Mouse (Mus musculus): ENCODE measurements around the gene Opcml.

The Opcml gene

DNA sequence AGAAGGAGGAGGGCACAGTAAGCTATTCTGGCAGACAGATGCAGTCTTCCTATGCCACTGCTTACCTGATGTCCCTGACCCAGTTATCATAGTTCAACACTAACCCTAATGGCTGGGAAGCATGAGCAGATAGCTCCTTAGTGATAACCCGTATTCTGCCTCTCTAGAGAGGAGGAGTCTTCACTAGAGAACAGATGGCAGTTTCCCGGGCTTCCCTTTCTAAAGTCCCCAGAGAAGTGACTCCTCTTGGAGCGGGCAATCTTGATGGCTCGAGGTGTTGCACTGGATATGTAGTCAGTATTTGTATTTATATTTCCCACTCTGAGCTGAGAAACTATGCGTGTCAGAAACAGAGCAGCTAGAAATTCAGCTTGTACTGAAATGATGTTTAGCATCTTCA, 1031.9 kb downstream of the Opcml start:
- DNase-seq, result peak; percentile 36

DNA sequence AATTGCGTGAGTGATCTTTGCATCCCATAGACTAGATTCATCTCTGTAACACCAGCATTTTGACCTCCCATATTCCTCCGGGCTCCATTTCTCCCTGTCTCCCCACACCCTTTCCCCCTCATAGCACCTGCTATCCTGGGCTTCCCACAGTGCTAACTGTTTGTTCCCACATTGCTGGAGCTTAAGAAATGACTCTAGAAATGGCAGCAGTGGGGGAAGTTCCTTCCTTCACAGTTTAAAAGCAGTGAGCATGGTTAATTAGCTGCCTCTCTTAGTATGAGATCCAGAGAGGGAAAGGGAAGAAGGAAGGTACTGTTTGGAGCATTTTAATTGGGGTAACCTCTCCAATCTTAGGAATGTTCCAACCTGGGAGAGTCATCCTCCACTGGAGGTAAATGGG, 1035.2 kb downstream of the Opcml start:
- DNase-seq, result no peak

DNA sequence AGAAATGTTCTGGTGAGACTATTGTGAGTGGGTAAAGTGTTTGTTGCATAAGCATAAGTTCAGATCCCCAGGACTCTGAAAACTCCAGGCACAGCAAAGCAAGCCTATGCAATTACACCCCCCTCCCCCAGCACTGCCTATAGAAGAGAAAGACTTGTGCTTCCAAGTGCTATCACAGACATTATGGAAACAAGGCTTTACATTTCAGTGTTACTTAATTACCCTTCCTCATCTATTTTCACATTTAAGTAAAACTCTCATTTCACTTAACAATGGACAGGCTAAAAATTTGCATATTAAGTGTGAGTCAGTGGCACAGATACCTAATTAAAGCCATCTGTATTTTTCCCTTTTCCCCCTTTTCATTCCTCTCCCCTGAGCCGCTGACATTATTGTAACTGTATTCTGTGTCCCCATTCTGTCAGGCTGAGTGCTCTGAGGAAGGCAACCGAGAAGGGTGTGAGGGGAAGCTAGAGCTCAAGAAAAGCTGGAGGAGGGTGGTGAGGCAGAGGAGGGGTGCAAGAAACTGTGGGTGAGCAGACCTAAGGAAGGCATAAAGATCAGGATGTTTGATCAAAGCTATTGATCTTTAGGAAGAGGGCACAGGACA, 1055.5 kb downstream of the Opcml start:
- no peak for DNase-seq

DNA sequence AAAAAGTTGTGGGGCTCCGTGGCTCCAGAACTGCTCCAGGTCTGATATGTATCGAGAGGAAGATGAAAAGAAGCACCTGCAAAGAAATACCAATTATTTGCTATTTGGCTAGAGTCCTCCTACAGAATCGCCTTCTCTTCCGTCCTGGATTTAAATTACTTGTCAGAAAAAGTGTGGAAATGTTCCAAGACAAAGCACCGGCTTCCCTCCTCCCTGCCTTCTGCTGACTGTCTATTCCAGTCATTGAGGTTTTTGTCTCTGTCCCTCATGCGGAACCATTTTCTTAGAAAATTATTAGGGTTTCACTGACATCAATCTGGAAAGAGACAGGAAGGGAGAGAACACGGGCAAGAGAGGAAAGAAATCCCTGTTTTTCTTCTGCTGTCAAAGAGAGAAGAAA, 1065.3 kb downstream of the Opcml start:
- DNase-seq, result peak; percentile 38

DNA sequence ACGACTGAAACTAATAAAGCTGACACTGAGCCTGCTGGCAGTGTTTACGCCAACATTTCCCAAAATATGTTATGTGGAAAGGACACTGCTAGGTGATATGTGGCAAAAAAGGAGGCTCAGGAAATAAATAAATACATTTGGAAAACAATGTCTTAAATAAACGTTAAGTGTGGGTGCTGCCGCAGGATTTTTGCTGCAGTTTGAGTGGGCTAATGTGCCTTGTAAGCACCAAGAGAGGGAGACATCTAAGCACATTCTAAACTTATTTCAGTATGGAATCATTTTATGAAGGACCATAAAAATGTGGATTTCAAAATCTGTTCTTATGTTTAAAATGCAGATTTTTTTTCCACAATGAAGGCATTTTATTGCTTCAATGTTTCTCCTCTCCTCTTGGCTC, 1071.4 kb downstream of the Opcml start:
- no peak for DNase-seq

DNA sequence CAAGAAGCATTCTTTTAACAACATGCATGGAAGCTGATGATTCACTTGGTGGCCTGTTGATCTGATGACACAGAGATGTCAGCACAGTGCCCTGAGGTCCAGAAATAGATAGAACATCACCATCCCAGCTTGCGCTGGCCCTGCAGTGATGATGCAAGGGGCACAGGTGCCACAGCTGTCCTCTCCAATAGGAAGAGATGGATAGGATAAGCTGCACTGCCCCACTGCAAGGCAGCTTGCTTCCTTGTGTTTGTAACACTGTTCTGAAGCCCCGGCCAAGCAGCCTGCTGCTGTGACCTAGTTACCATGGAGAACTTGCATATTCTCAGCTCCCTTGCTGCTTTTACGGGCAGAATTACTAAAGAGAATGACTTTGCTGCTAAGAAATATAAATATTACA, 1076.7 kb downstream of the Opcml start:
- peak; percentile 66 for DNase-seq

DNA sequence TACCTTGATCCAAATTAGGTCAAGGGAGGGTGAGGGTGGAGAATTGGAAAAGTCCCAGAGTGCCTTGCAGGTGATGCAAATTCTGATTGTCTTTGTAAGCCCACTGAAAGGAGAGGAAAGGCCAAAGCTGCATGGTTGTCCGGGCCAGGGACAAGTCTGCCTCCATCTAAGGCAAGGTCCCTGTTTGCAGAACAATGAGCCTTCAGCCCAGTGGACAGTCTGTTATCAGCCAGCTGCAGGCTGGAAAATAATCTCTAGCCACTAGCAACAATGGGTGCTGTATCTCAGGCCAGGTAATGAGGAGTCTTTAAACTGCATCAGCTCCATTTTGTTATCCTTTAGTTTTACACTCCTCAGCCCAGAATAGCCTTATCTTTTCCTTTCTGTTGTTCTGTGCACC, 1079.9 kb downstream of the Opcml start:
- DNase-seq, result no peak

DNA sequence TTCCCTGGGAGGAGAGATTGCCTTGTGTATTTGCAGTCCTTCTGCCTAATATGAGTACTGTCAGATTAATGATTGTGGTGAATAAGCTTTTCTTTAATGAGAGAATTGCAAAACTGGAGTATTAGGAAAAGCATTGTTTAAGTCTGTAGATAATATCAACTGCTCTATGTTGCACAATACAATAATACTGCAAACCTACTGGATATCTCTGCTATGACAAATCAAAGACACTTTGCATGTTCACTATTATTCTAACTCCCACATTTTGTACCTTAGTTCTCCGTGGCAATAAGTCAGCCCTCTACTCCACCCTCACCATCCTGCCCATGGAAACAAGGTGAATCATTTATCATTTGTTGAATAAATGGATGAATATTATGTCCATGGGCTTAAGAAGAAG, 1092.0 kb downstream of the Opcml start:
- no peak for DNase-seq

DNA sequence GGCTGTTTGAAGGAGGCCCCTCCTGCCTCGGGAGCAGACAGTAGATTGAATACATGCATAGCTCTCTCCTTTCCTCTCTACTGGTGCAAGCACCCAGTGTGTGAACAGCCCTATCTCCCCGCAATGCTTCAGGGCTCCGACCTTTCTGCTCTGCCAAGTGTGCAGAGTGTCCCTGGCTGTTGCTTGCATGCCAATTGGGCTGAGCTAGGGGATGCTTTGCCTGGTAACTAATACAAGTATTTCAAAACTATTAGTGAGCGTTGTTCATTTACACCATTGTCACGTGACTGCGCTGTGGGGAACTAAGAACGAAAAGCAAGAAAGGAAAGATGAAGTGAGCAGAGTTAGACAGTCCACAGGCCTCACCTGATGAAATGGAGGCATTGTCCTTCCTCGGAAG, 1101.0 kb downstream of the Opcml start:
- no peak for DNase-seq

DNA sequence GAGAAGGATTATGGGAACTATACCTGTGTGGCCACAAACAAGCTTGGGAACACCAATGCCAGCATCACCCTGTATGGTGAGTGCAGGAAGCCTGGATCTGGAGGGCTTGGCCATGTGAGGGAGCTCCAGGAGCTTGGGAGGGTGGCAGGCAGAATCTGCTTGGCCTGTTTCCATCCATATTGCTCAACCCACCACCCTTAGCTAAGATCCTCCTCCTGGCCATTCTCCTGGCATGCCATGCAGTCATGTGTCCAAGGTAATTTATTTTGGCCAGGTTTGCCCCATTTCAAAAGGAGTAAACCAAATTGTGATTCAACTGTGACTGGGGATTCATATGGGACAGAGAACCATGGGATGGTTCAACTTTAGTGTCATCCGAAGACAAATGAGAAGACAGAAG, 1112.7 kb downstream of the Opcml start:
- no peak for DNase-seq

DNA sequence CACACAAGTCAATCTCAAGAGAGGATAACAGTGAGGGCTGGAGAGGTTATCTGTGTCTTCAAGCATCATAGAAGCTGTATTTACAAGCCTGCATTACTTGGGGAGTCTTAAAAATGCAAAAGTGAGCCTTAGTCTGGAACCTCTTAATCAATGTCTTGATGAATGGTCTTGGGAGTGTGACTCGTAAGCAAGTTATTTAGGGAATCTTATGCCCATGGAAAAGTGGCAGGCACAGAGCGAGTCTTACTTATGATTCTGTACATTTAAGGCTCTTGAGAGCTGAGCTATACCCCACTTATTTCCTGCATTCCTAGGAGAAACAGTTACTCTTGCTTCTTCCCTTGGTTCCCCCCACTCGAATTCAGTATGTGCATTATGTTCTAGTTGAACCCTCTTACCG, 1119.2 kb downstream of the Opcml start:
- no peak for DNase-seq

DNA sequence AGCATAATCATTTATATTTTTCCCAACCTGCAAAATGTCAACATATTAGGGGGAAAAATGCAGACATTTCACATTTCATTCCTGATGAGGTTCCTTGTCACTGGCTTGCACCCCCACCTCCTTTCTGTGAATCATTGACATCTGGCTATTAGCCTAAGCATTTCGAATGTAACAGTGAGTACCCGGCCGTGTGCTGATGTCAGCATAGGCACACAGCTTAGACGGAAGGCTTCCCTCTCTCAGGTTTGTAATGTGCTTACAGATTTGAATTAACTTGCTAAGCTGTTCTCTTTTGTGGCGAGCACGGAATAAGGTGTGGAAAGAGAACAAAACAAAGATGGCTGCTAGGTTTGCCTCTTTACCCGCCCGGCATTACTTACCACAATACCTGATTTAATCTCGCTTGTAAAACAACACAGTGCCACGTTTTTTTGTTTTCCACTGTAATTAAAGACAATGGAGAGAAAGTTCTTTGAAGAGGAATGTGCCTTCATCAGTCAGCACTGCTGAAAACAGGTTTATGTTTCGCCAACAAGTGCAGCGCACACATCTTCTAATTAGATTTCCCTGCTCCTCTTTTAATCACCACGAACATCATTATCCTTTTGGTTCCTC, 1121.1 kb downstream of the Opcml start:
- no peak for DNase-seq

DNA sequence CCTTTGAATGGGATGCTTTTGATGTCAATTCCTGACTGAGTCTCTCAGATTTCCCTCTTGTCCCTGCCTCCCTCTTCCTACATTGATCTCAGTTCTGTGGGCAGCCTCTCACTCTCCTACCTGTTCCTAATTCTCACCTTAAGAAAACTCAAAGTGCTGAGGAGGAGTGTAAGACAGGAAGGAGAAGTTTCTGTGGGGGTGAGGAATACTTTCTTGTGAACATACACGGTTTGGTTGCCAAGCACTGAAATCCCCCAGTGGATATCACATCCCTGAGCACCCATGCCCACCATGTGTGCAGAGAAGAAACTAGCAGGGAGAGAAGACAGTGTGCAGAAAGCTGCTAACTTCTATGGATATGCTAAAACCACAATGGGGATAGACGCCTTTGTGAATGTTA, 1141.5 kb downstream of the Opcml start:
- DNase-seq, result no peak

DNA sequence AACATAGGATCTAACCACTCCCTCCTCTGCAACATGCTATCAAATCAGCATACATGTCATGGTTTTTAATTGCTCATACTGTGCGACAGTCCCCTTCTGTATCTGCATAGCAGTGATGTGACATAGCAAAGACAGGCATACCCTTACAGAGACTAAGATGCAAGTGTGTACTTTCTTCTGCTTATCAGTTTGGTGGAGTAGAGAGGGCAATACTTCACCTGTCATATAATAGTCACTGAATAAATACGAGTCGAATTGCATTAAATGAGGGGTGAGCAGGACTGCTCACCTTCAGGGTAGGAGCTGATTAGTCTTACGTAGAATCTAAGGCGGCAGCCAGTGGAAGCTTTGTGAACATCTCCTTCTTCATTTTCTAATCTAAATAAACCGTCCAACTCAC, 1146.6 kb downstream of the Opcml start:
- no peak for DNase-seq

DNA sequence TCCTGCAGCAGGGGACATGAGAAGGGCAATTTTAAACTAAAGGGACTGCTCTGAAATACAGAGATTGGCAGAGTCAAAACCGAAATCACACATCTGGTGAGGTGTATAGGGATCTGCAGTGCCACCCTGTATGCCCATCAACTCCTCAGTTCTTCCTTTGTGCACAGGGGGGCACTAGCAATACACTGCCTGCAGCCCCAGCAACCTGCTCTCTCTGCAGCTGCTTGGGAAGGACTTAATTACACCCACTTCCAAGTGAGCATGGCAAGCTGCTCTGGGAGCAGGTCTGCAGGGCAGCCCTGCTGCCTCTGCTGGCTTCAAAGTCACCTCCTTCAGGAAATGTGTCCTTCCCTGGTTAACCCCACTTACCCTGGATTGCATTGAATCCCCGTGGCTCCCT, 1147.4 kb downstream of the Opcml start:
- DNase-seq, result peak; percentile 10

DNA sequence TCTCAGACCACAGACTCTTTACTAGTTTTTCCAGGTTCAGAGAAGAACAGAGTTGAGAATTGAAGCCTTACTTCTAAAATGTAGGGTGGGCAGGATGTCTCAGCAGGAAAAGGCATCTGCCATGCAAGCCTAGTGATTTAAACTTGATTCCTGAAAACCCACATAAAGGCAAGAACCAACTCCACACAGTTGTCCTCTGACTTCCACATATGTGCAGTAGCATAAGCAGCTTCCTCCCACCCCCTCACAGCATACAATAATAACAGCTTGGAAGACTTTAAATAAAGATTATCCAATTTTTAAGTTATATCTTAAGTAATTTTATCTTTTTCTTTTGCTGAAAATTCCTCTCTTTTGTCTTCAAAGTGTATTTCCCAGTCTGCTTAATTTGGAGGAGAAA, 1150.3 kb downstream of the Opcml start:
- no peak for DNase-seq

DNA sequence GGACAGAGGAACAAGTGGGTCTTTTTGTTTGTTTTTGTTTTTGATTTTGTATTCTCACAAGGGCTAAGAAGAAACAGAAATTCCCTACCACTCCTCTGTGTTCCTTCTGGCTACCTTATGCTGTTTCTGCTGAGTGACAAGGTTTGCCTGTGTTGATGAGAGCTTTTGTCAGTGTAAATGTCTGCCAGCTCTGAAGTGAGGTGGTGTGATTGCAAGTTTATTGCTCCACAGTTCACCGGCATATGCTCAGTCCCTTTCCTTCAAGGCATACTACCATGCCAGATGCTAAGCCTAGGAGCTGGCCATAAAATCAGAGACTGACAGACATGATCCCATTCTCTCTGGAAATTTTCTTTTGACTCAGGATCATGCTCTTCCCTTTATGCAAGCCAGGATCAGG, 1178.9 kb downstream of the Opcml start:
- no peak for DNase-seq

All from cerebellum, adult 9-11 months (tissue).